Mouse (Mus musculus): Measurements from ENCODE around the gene Slc22a14. TPM values are rescaled to one million over a fixed set of nuclear protein-coding genes. Genes with fewer than 3 reads are reported as not detected.
"Not testable (repeated sequence)": the region's sequence is repeated elsewhere in the genome, so short reads cannot be mapped to it uniquely, and the experiment has no call there.

Slc22a14 gene
- polyA plus RNA-seq, 1 experiment from 2014 or later, result 0.11 TPM

DNA sequence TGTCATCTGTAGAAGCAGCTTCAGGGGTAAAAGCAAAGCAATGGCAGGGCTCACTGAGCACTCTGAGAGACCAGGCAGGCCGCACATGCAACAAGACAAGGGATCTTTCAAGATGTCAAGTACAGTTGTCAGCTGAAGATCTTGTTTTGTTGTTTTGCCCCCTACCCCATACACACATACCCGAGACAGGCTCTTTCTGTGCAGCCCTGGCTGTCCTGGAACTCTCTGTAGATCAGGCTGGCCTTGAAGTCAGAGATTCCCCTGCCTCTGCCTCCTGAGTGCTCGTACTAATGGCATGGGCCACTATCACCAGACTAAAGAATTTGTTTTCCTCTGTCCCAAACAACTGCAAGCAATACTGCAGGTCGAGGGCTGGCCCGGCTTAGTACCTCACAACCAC is 87.3 kb downstream of the Slc22a14 start:
- H3K4me2 ChIP-seq, result no peak overlapping the region
- no peaks in the 10 kb centered on the region for H3K9me3 ChIP-seq (replicated peaks)
- no peak overlapping the region for H3K27ac ChIP-seq
- no peaks in the 10 kb centered on the region for H3K27me3 ChIP-seq
- H3K4me3 ChIP-seq, result no peak overlapping the region
- H3K9ac ChIP-seq, result no peak overlapping the region
- H3K36me3 ChIP-seq, result peaks cover 5% of the 10 kb centered on the region; the same call in 1 of the 2 replicates
- no peaks in the 10 kb centered on the region for H3K4me1 ChIP-seq (replicated peaks)
- 92% methylated on average over 5 of the region's 5 CpGs for WGBS
- no peak for ATAC-seq (replicated peaks; ENCODE audit: insufficient number of reproducible peaks, insufficient read depth, low FRiP score, low read depth)

DNA sequence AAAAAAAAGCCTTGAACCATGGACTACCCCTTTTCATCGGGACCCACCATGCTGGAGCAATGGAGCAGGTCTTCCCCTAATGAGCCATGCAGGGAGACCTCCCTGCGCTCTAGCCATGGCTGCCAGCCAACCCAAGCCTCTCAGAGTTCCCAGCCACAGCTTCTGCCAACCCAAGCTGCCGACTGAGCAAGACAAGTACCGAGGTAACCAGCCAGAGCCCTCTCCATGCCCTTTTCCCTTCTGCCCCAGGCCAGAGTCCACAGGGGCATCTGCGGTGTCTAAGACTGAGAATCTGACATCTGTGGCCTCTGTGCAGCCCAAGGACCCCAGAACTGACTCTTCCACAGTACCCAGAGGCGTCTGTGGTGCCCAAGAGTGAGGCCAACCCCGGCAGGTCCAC is 89.0 kb downstream of the Slc22a14 start:
- Histone ChIP-seq H3K9ac (no peak overlapping the region), H3K4me3 (no peak overlapping the region), H3K9me3 (replicated peaks) (no peaks in the 10 kb centered on the region), H3K4me2 (no peak overlapping the region), H3K36me3 (peaks cover 5% of the 10 kb centered on the region; the same call in 1 of the 2 replicates), H3K4me1 (replicated peaks) (no peaks in the 10 kb centered on the region), H3K27ac (no peak overlapping the region), H3K27me3 (no peaks in the 10 kb centered on the region)
- no peak for ATAC-seq (replicated peaks; ENCODE audit: insufficient number of reproducible peaks, insufficient read depth, low FRiP score, low read depth)
- WGBS, result 66% methylated on average over 7 of the region's 7 CpGs

DNA sequence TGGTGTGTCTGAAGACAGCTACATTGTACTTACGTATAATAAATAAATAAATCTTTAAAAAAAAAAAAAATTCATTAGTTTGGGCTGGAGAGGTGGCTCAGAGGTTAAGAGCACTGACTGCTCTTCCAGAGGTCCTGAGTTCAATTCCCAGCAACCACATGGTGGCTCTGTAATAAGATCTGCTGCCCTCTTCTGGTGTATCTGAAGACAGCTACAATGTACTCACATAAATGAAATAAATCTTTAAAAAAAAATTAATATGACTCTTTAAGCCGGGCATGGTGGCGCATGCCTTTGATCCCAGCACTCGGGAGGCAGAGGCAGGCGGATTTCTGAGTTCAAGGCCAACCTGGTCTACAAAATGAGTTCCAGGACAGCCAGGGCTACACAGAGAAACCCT is 90.5 kb downstream of the Slc22a14 start:
- H3K9me3 ChIP-seq (replicated peaks), result not testable (repeated sequence)

DNA sequence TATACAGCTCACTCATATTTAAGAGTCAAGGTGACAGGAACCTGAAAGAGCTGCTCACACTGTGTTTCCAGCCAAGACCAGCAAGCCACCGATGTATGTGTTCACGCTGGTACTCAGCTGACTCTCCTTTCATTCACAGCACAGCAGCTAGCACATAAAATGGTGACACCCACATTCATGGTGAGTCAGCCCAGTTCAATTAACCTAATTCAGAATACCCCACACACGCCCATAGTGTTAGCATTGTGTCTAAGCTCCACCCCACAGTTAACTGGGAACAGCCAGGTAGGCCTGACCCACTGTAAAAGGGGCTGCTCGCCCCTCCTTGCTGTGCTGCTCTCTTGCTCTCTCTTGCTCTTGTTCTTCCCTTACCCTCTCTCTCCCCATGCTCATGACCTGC is 93.9 kb downstream of the Slc22a14 start:
- Histone ChIP-seq H3K4me3 (no peak overlapping the region), H3K36me3 (peaks cover 16% of the 10 kb centered on the region; the same call in 1 of the 2 replicates), H3K9me3 (replicated peaks) (no peaks in the 10 kb centered on the region), H3K4me1 (replicated peaks) (no peaks in the 10 kb centered on the region), H3K27me3 (no peaks in the 10 kb centered on the region), H3K4me2 (no peak overlapping the region), H3K9ac (no peak overlapping the region), H3K27ac (no peak overlapping the region)
- 83% methylated on average over 4 of the region's 4 CpGs for WGBS
- ATAC-seq (replicated peaks; ENCODE audit: insufficient number of reproducible peaks, insufficient read depth, low FRiP score, low read depth), result no peak

More for the DNA sequence above, 90.5 kb downstream of the Slc22a14 start:
- H3K27ac ChIP-seq; H3K4me3 ChIP-seq; H3K4me2 ChIP-seq; ATAC-seq (replicated peaks; ENCODE audit: insufficient number of reproducible peaks, insufficient read depth, low FRiP score, low read depth); H3K9ac ChIP-seq; H3K36me3 ChIP-seq; H3K4me1 ChIP-seq (replicated peaks); H3K27me3 ChIP-seq: not testable (repeated sequence)
- 91% methylated on average over 5 of the region's 5 CpGs for WGBS

DNA sequence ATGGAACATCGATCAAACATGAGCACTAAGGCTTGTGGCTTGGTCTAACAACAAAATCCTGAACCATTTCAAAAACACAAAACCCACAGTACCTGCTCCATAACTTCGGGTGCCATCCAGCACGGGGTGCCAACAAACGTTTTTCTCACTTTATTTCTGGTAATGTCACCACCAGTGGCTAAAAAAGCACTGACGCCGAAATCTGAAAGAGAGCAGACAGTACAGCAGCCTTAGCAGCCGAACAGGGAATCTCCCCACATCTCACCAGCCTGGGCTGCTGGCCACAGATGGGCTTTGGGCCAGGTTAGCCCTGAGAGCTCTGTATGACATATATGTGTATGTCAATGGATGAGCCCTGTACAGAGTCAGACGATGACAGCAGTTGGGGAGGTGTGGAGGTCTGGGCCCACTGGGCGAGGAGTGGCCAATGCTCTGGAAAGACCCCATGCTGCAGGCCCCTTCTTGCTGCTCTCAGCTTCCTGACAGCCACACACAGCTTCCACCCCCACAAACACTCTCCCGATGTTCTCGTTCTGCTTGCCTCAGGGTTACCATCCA is 96.7 kb downstream of the Slc22a14 start:
- H3K4me3 ChIP-seq, result no peak overlapping the region
- no peak overlapping the region for H3K9ac ChIP-seq
- ATAC-seq (replicated peaks; ENCODE audit: insufficient number of reproducible peaks, insufficient read depth, low FRiP score, low read depth), result no peak
- no peaks in the 10 kb centered on the region for H3K27me3 ChIP-seq
- no peak overlapping the region for H3K4me2 ChIP-seq
- peaks cover 33% of the 10 kb centered on the region for H3K36me3 ChIP-seq
- H3K9me3 ChIP-seq (replicated peaks), result no peaks in the 10 kb centered on the region
- no peak overlapping the region for H3K27ac ChIP-seq
- no peaks in the 10 kb centered on the region for H3K4me1 ChIP-seq (replicated peaks)
- WGBS, result 88% methylated on average over 11 of the region's 11 CpGs

DNA sequence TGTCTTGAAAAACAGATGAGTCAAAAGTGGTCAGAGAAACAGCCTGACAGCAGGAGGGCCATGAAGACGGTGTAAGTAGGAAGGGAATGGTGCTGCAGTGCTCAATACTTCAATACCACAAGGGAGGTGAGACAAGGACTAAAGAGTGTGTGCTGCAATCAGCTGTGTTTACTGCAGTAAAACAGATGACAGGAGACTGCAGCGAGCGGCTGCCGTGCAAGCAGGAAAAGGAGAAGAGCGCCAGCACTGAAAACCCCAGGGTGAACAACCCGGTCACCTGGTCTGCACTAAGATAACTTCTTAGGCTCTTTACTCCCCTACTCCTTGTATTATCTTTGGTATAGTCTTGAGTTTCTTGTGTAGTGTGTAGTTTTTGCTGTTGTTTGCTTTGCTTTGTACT is 97.2 kb downstream of the Slc22a14 start:
- Histone ChIP-seq H3K4me1 (replicated peaks) (no peaks in the 10 kb centered on the region), H3K27ac (no peak overlapping the region), H3K4me3 (no peak overlapping the region), H3K4me2 (no peak overlapping the region), H3K27me3 (no peaks in the 10 kb centered on the region), H3K36me3 (peaks cover 36% of the 10 kb centered on the region), H3K9me3 (replicated peaks) (no peaks in the 10 kb centered on the region), H3K9ac (no peak overlapping the region)
- 94% methylated on average over 6 of the region's 6 CpGs for WGBS
- no peak for ATAC-seq (replicated peaks; ENCODE audit: insufficient number of reproducible peaks, insufficient read depth, low FRiP score, low read depth)

DNA sequence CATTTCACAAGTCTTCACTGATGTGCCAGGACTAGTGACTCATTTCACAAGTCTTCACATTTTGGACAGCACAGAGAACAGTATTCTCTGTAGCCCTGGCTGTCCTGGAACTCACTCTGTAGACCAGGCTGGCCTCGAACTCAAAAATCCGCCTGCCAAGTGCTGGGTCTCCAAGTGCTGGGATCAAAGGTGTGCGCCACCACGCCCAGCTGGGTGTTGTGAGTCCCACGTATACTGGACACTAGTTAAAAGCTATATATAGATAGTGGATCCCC is 99.3 kb downstream of the Slc22a14 start:
- not testable (repeated sequence) for H3K27me3 ChIP-seq; H3K27ac ChIP-seq; H3K4me3 ChIP-seq; H3K9me3 ChIP-seq (replicated peaks); H3K9ac ChIP-seq; H3K4me2 ChIP-seq; ATAC-seq (replicated peaks; ENCODE audit: insufficient number of reproducible peaks, insufficient read depth, low FRiP score, low read depth); H3K4me1 ChIP-seq (replicated peaks)
- H3K36me3 ChIP-seq, result peaks cover 39% of the 10 kb centered on the region
- WGBS, result 92% methylated on average over 5 of the region's 5 CpGs

DNA sequence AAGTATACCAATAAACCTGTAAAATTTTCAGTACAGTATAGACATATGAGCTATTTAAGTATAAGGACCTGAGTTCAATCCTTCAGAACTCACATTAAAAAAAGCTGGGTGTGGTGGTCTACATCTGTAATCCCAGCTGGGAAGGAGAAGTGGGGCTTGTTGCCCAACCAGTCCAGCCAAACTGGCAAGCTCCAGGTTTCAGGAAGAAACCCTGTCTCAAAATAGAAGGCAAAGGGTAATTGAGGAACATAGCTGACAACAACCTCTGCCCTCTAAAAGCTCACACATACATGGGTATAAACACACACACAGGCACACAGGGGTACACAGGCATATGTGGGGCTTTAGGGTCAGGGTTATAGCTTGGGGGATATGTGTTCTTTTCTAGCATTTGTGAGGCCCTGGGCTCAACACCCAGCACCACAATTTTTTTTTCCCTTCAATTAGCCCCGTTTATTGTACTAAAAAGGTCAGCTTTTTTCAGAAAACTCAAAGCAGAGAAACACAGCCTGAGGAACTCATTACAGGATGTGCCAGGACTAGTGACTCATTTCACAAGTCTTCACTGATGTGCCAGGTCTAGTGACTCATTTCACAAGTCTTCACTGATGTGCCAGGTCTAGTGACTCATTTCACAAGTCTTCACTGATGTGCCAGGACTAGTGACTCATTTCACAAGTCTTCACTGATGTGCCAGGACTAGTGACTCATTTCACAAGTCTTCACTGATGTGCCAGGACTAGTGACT is 99.8 kb downstream of the Slc22a14 start:
- not testable (repeated sequence) for H3K9ac ChIP-seq; ATAC-seq (replicated peaks; ENCODE audit: insufficient number of reproducible peaks, insufficient read depth, low FRiP score, low read depth); H3K4me1 ChIP-seq (replicated peaks); H3K4me3 ChIP-seq; H3K27ac ChIP-seq; H3K27me3 ChIP-seq; H3K9me3 ChIP-seq (replicated peaks); H3K4me2 ChIP-seq
- H3K36me3 ChIP-seq, result peaks cover 39% of the 10 kb centered on the region
- WGBS, result 73% methylated on average over 1 of the region's 1 CpGs

DNA sequence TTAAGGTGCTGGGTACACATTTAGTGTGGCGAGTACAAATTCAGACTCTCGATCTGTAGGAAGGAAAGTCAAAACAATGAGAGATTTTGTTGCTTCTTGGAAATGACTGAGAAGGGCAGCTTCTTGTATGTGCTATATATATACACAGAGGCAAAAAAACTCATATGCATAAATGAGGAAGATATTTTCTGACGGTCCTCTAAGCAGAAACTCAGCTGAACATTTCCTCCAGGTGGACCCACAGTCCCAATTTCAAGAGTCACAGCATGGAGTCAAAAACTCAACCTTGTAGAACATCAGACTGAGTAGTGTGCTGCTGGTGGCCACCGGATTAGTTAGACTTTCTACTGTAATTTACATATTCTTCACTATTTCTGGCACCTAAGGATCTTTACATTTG is 102.3 kb downstream of the Slc22a14 start:
- Histone ChIP-seq H3K4me3 (no peak overlapping the region), H3K9ac (no peak overlapping the region), H3K36me3 (peaks cover 44% of the 10 kb centered on the region), H3K27ac (no peak overlapping the region), H3K27me3 (no peaks in the 10 kb centered on the region), H3K4me1 (replicated peaks) (no peaks in the 10 kb centered on the region), H3K4me2 (no peak overlapping the region), H3K9me3 (replicated peaks) (no peaks in the 10 kb centered on the region)
- WGBS, result 83% methylated on average over 4 of the region's 4 CpGs
- no peak for ATAC-seq (replicated peaks; ENCODE audit: insufficient number of reproducible peaks, insufficient read depth, low FRiP score, low read depth)

DNA sequence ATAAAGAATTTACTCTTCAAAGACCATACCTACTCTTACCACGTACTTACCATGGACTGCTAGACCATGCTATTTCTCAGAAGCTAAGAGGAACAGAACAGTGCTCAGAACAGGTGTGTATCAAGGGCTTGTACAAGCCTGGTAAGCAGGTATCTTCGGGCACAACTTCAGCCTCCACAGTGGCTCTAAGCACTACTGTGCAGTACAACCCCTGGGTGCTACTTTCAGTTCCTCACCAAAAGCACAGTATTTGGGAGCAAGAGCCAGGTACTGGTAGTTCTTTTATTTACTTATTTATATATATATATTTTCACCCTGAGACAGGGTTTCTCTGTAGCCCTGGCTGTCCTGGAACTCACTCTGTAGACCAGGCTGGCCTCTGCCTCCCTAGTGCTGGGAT is 104.5 kb downstream of the Slc22a14 start:
- H3K4me2 ChIP-seq, result no peak overlapping the region
- H3K4me3 ChIP-seq, result no peak overlapping the region
- ATAC-seq (replicated peaks; ENCODE audit: insufficient number of reproducible peaks, insufficient read depth, low FRiP score, low read depth), result no peak
- no peaks in the 10 kb centered on the region for H3K9me3 ChIP-seq (replicated peaks)
- H3K36me3 ChIP-seq, result peaks cover 46% of the 10 kb centered on the region
- H3K27ac ChIP-seq, result no peak overlapping the region
- H3K4me1 ChIP-seq (replicated peaks), result no peaks in the 10 kb centered on the region
- no peaks in the 10 kb centered on the region for H3K27me3 ChIP-seq
- WGBS, result 87% methylated on average over 2 of the region's 2 CpGs
- no peak overlapping the region for H3K9ac ChIP-seq

DNA sequence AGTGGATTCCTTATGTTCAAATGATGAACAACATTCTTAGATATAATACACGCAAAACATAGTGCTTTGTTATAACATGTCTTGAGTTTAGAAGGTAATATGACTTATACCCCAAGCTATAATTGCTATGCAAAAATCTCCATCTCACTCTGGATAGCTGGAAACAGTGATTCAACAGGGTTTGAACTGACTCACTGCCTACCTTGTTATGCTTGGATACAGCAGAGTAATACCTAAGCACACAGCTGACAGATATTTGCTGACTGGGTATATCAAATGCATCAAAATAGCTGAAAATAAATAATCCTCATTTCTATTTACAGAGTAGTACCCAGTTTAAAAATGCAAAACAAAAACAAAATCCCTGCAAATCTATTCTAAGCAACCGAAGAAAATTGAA is 106.6 kb downstream of the Slc22a14 start:
- Histone ChIP-seq H3K4me2 (no peak overlapping the region), H3K9ac (no peak overlapping the region), H3K27ac (no peak overlapping the region), H3K9me3 (replicated peaks) (no peaks in the 10 kb centered on the region), H3K4me1 (replicated peaks) (no peaks in the 10 kb centered on the region), H3K36me3 (peaks cover 50% of the 10 kb centered on the region), H3K4me3 (no peak overlapping the region), H3K27me3 (no peaks in the 10 kb centered on the region)
- no peak for ATAC-seq (replicated peaks; ENCODE audit: insufficient number of reproducible peaks, insufficient read depth, low FRiP score, low read depth)
- 90% methylated on average over 2 of the region's 2 CpGs for WGBS

DNA sequence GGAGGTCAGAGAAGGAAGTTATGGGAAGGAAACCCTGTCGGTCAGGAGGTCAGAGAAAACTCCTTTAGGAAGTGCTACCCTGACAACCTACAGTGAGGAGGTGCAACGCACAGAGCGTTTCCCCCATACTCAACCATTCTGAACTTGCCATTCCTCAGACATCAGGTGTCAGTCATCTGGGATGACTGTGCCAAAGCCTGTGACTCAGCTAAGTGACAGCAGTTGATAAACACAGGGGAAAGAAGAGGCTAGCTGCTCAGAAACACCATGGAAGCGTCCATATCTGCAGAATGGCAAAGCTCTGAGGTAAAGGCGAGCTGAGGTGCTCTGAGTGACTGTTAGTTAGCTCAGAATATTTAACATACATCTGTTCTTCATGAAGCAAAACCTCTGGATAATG is 107.2 kb downstream of the Slc22a14 start:
- no peaks in the 10 kb centered on the region for H3K9me3 ChIP-seq (replicated peaks)
- peaks cover 48% of the 10 kb centered on the region for H3K36me3 ChIP-seq
- no peak overlapping the region for H3K4me2 ChIP-seq
- no peak for ATAC-seq (replicated peaks; ENCODE audit: insufficient number of reproducible peaks, insufficient read depth, low FRiP score, low read depth)
- H3K4me1 ChIP-seq (replicated peaks), result no peaks in the 10 kb centered on the region
- 56% methylated on average over 5 of the region's 5 CpGs for WGBS
- no peak overlapping the region for H3K4me3 ChIP-seq
- H3K27ac ChIP-seq, result no peak overlapping the region
- no peak overlapping the region for H3K9ac ChIP-seq
- H3K27me3 ChIP-seq, result no peaks in the 10 kb centered on the region

Data from heart, embryonic 15.5 days (tissue).